Mouse (Mus musculus) heart, embryonic 15.5 days (tissue): ENCODE results near the gene Zfp986. TPM values are rescaled to one million over a fixed set of nuclear protein-coding genes. Genes with fewer than 3 reads are reported as not detected.
"Not testable (repeated sequence)": the region's sequence is repeated elsewhere in the genome, so short reads cannot be mapped to it uniquely, and the experiment has no call there.

Source experiments
- ATAC-seq: fragments of 200-750 bp; cut with Nextera tagmentation; replicated peaks from 2 replicates; pipeline ENCODE4 v1.8.0; 2017; ENCODE audit warnings: low read depth, moderate TSS enrichment; ENCODE audit not compliant: insufficient number of reproducible peaks, insufficient read depth, low FRiP score
- H3K27ac ChIP-seq: fragments of 300-500 bp; sonication (generic); 2 replicates; pipeline ENCODE4 v1.5.1; 2015; ENCODE audit warnings: mild to moderate bottlenecking, inconsistent platforms
- H3K27me3 ChIP-seq: fragments of 300-500 bp; sonication (generic); 2 replicates; pipeline ENCODE4 v1.6.1; 2015; ENCODE audit warnings: inconsistent platforms
- H3K36me3 ChIP-seq: fragments of 300-500 bp; sonication (generic); 2 replicates; pipeline ENCODE4 v1.6.1; 2015; ENCODE audit warnings: mild to moderate bottlenecking, inconsistent platforms
- H3K4me1 ChIP-seq: fragments of 300-500 bp; sonication (generic); replicated peaks from 2 replicates; pipeline ENCODE4 v1.6.1; 2015; ENCODE audit warnings: inconsistent platforms
- H3K4me2 ChIP-seq: fragments of 300-500 bp; sonication (generic); 2 replicates; pipeline ENCODE4 v1.6.1; 2015; ENCODE audit warnings: inconsistent platforms, mild to moderate bottlenecking, moderate library complexity
- H3K4me3 ChIP-seq: fragments of 300-500 bp; sonication (generic); 2 replicates; pipeline ENCODE4 v1.5.1; 2015; ENCODE audit warnings: mild to moderate bottlenecking, inconsistent platforms
- H3K9ac ChIP-seq: fragments of 300-500 bp; sonication (generic); 2 replicates; pipeline ENCODE4 v1.6.1; 2015; ENCODE audit warnings: mild to moderate bottlenecking, inconsistent platforms
- H3K9me3 ChIP-seq: fragments of 300-500 bp; sonication (generic); replicated peaks from 2 replicates; pipeline ENCODE4 v1.6.1; 2016; ENCODE audit warnings: inconsistent platforms
- WGBS: fragments of 180-500 bp; shearing (Covaris S2); methylation state at CpG from one replicate; pipeline ENCODE4 v1.1.7; 2015; ENCODE audit warnings: mixed read lengths; 5-methylcytosine and 5-hydroxymethylcytosine counted together
- polyA plus RNA-seq: library from polyadenylated mRNA; unstranded; fragments of >200 nt; fragmentation: Nextera tagmentation; extraction: Ambion mirVana; gene quantifications from 2 replicates; pipeline ENCODE4 v1.2.1, GENCODE M21; 2015

The Zfp986 gene
- polyA plus RNA-seq: not detected in 2 replicates

- not testable (repeated sequence) for H3K9ac ChIP-seq, H3K36me3 ChIP-seq, H3K27ac ChIP-seq, H3K9me3 ChIP-seq, ATAC-seq, H3K4me3 ChIP-seq, H3K4me2 ChIP-seq, H3K27me3 ChIP-seq, H3K4me1 ChIP-seq
- 51% methylated on average over 3 of the region's 3 CpGs for WGBS
These were observed at the start of gene Zfp986 for GRCm38 (mm10) chr4:145868494-145868893. Zfp986 (plus strand) TSS chr4:145868794.

- H3K9me3 ChIP-seq, H3K4me2 ChIP-seq, H3K27ac ChIP-seq, H3K27me3 ChIP-seq, H3K4me1 ChIP-seq, H3K4me3 ChIP-seq, H3K36me3 ChIP-seq, H3K9ac ChIP-seq: not testable (repeated sequence)
- ATAC-seq: peak; percentile 66; the same call in 1 of the 2 replicates
- WGBS: no CpG with 5 or more reads among the region's 2 CpGs
These were observed 48.6 kb upstream of the Zfp986 start for GRCm38 (mm10) chr4:145819946-145820345.

GRCm38 (mm10) chr4:145825606-145826005, 43.0 kb upstream of the Zfp986 start:
- H3K27ac ChIP-seq, H3K9ac ChIP-seq, H3K27me3 ChIP-seq, H3K4me3 ChIP-seq, H3K36me3 ChIP-seq, H3K4me2 ChIP-seq, H3K9me3 ChIP-seq, H3K4me1 ChIP-seq: not testable (repeated sequence)
- ATAC-seq: peak; percentile 43; the same call in 1 of the 2 replicates
- 67% methylated on average over 3 of the region's 8 CpGs for WGBS

DNA sequence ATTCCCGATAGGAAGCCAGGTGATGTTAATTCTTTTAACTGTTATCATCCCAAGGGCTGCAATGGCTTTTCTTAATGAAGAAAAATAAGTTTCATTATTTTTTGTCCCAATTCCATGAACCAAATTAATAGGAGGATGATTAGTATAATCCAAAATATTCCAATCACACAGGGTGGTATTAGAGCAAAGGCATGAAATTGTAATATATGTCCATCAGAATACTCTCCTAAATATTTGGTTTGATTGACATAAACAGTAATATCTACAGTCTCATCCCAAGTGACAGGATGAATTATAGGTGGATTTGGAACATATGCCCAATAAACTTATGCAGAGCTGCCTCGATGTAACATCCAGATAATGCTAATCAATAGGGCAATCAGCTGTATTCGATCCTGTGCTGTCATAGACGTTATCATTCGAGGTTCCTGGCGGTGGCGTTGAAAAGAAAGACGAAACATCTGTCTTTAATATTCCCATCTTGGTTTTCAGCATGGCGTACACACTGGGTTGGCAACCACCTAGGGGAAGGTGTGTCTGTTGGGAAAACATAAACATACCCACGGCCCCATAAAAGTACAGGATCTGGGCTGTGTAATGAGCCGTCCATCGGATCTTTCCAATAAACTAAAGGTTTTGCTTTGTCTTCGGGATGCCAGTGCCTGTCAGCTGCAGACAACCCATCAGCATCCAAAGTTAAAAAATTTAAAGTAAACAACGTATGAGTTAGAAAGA, 37.1 kb upstream of the Zfp986 start:
- WGBS: 89% methylated on average over 1 of the region's 14 CpGs
- H3K36me3 ChIP-seq, H3K4me3 ChIP-seq, H3K4me2 ChIP-seq, H3K27ac ChIP-seq, H3K4me1 ChIP-seq, H3K9ac ChIP-seq, H3K27me3 ChIP-seq, H3K9me3 ChIP-seq: not testable (repeated sequence)
- ATAC-seq: peak; percentile 37; the same call in 1 of the 2 replicates

DNA sequence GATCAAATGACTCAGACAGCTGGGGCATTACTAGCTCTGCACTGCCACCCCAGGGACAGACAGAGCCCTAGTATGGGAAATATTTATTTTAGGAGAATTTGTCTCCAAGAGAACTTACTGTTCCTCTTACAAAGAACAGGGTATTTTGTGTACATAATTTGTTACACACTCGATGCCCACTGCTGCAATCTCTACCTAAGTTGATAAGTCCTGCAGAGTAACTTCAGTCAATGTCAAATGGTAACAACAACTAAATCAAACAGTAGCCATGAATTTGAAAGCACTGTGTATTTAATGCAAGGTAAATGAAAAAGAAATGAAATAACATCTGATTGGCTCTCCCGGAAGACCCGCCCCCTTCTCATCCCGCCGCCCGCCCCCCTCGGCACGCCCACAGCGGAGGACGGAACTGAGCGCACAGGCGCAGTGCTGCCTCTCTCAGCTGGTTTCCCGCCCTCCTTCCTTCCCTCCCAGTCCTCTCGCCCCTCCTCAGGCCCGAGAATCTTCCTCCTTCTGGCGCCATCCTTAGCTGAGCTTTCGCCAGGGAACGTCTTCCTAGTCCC, 32.2 kb upstream of the Zfp986 start:
- H3K27me3 ChIP-seq, H3K36me3 ChIP-seq, H3K27ac ChIP-seq, H3K4me1 ChIP-seq, H3K4me3 ChIP-seq, H3K4me2 ChIP-seq, H3K9me3 ChIP-seq, H3K9ac ChIP-seq: not testable (repeated sequence)
- peak; percentile 33 for ATAC-seq
- WGBS: 72% methylated on average over 5 of the region's 18 CpGs

DNA sequence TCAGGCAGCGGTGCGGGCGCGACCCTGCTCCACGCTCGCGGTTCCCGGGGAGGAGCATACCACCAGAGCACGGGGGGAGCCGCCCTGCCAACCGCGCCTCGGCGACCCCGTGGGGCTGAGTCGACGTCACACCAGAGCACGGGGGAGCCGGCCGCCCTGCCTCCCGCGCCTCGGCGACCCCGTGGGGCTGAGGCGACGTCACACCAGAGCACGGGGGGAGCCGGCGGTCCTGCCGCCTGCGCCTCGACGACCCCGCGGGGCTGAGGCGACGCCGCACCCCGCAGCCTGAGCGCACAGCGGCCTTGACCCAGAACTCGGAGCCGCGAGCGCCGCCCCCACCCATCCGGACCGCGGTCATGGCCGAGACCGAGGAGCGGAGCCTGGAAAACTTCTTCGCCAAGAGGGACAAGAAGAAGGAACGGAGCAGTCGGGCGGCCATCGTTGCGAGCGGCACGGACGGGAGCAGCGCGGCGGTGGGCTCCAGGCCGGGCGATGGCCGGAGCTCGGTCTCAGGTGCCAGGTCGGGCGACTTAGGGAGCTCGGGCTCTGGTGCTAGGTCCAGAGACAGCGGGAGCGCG, 31.6 kb upstream of the Zfp986 start:
- H3K4me3 ChIP-seq, H3K9ac ChIP-seq, H3K4me1 ChIP-seq, H3K4me2 ChIP-seq, H3K27ac ChIP-seq, H3K27me3 ChIP-seq, H3K9me3 ChIP-seq, H3K36me3 ChIP-seq: not testable (repeated sequence)
- peak; percentile 82 for ATAC-seq
- 52% methylated on average over 53 of the region's 75 CpGs for WGBS

GRCm38 (mm10) chr4:145846793-145847192, 21.8 kb upstream of the Zfp986 start:
- H3K9ac ChIP-seq, H3K4me1 ChIP-seq, H3K27me3 ChIP-seq, H3K27ac ChIP-seq, H3K4me3 ChIP-seq, H3K4me2 ChIP-seq, H3K36me3 ChIP-seq, H3K9me3 ChIP-seq: not testable (repeated sequence)
- ATAC-seq: peak; percentile 36; the same call in 1 of the 2 replicates

DNA sequence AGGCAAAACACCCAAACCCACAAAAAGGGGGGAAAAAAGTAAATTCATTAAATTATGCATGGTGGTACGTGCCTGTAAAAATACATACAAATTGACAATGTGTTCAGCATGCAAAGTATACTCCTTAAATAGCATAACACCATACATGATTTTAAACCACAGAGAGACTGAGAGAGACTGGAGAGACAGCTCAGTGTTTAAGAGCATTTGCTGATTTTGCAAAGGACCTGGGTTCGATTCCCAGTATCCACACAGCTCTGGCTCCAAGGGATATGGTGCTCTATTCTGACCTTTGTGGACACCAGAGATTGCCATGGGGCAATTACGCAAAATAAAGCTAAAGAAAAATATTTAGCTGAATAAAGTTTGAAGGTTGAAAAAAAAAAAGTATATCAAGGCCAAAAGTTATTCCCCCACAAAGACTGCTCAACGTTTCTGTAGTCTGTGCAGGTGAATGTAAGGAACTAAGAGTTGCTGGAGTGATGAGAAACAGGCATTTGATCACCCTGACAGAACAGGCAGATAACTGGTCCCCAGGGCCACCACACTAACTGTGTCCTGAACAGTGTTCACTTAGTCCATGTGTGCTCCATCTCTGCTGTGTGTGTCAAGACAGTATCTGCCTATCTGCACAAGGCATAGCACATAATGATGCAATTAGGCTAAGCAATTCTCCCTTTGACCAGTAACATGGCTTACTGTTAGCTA, 20.3 kb upstream of the Zfp986 start:
- H3K27ac ChIP-seq, H3K4me3 ChIP-seq, H3K4me2 ChIP-seq, H3K4me1 ChIP-seq, H3K9me3 ChIP-seq, H3K36me3 ChIP-seq, H3K9ac ChIP-seq, H3K27me3 ChIP-seq: not testable (repeated sequence)
- 0 out of 2 replicates have a peak, but pooled peaks have one; percentile 23 for ATAC-seq
- WGBS: 64% methylated on average over 4 of the region's 4 CpGs

DNA sequence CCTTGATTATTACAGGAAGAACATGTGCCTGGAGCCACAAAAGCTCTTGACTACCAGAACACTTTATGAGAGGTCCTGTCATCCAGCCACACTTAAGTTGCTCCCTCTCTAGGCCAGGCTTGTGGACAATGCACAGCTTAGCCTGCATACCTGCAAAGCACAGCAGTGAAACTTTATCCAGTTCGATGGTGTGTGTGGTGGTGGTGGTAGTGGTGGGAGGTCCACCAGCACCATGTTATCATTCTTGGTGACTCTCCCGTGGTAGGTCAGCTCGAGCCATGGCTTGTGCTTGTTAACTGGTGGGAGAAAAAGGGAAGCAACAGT, 19.7 kb upstream of the Zfp986 start:
- not testable (repeated sequence) for H3K27me3 ChIP-seq, H3K4me1 ChIP-seq, H3K36me3 ChIP-seq, H3K4me2 ChIP-seq, H3K9ac ChIP-seq, H3K4me3 ChIP-seq, H3K9me3 ChIP-seq, H3K27ac ChIP-seq
- WGBS: 72% methylated on average over 3 of the region's 3 CpGs
- ATAC-seq: 0 out of 2 replicates have a peak, but pooled peaks have one; percentile 16

GRCm38 (mm10) chr4:145851421-145851820, 17.2 kb upstream of the Zfp986 start:
- not testable (repeated sequence) for H3K27ac ChIP-seq, ATAC-seq, H3K4me2 ChIP-seq, H3K9ac ChIP-seq, H3K4me3 ChIP-seq, H3K36me3 ChIP-seq, H3K27me3 ChIP-seq, H3K9me3 ChIP-seq, H3K4me1 ChIP-seq
- 60% methylated on average over 8 of the region's 9 CpGs for WGBS

DNA sequence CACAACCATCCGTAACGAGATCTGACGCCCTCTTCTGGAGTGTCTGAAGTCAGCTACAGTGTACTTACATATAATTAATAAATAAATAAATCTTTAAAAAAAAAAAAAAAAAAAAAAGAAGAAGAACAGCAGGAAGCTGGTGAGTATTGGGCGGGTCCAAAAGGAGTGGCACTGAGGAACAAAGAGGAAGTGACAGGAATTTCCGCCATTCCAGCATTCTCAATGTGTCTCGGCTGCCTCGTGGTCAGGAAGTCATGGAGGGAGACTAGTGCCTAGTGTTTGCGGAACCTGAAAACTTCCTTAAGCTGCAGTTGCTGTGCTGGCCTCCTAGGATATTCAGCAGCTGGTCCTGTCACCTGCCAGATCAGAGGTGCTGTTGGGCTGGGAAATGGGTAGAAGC, 4.7 kb upstream of the Zfp986 start:
- 74% methylated on average over 7 of the region's 8 CpGs for WGBS
- H3K4me3 ChIP-seq, H3K9me3 ChIP-seq, ATAC-seq, H3K27me3 ChIP-seq, H3K4me1 ChIP-seq, H3K36me3 ChIP-seq, H3K9ac ChIP-seq, H3K4me2 ChIP-seq, H3K27ac ChIP-seq: not testable (repeated sequence)
